Mouse (Mus musculus) liver, embryonic 15.5 days (tissue): ENCODE results near the gene Vav2. TPM values are rescaled to one million over a fixed set of nuclear protein-coding genes. Genes with fewer than 3 reads are reported as not detected.
A peak's percentile ranks its signal among the peaks of the same experiment; 100 is the strongest.

Experiments
- ATAC-seq: fragments of 200-750 bp; cut with Nextera tagmentation; 2 replicates; pipeline ENCODE4 v1.8.0; 2017; ENCODE audit warnings: moderate number of reproducible peaks, mild to moderate bottlenecking, moderate library complexity; ENCODE audit not compliant: insufficient read depth
- H3K27ac ChIP-seq: fragments of 300-500 bp; sonication (generic); replicated peaks from 2 replicates; pipeline ENCODE4 v1.5.1; 2015; ENCODE audit warnings: mild to moderate bottlenecking, inconsistent platforms
- H3K27me3 ChIP-seq: fragments of 300-500 bp; sonication (generic); 2 replicates; pipeline ENCODE4 v1.6.1; 2015; ENCODE audit warnings: mild to moderate bottlenecking, inconsistent platforms
- H3K36me3 ChIP-seq: fragments of 300-500 bp; sonication (generic); replicated peaks from 2 replicates; pipeline ENCODE4 v1.6.1; 2015; ENCODE audit warnings: moderate library complexity, mild to moderate bottlenecking, inconsistent platforms
- H3K4me1 ChIP-seq: fragments of 300-500 bp; sonication (generic); replicated peaks from 2 replicates; pipeline ENCODE4 v1.6.1; 2015; ENCODE audit warnings: inconsistent platforms
- H3K4me2 ChIP-seq: fragments of 300-500 bp; sonication (generic); 2 replicates; pipeline ENCODE4 v1.6.1; 2015; ENCODE audit warnings: moderate library complexity, mild to moderate bottlenecking, inconsistent platforms
- H3K4me3 ChIP-seq: fragments of 300-500 bp; sonication (generic); replicated peaks from 2 replicates; pipeline ENCODE4 v1.5.1; 2015; ENCODE audit warnings: mild to moderate bottlenecking, inconsistent platforms
- H3K9ac ChIP-seq: fragments of 300-500 bp; sonication (generic); 2 replicates; pipeline ENCODE4 v1.6.1; 2015; ENCODE audit warnings: moderate library complexity, mild to moderate bottlenecking, inconsistent platforms
- H3K9me3 ChIP-seq: fragments of 300-500 bp; sonication (generic); replicated peaks from 2 replicates; pipeline ENCODE4 v1.6.1; 2016; ENCODE audit warnings: inconsistent platforms
- WGBS: fragments of 180-500 bp; shearing (Covaris S2); methylation state at CpG from one replicate; pipeline ENCODE4 v1.1.7; 2015; ENCODE audit warnings: mixed read lengths; ENCODE audit not compliant: insufficient replicate concordance; 5-methylcytosine and 5-hydroxymethylcytosine counted together
- polyA plus RNA-seq: library from polyadenylated mRNA; unstranded; fragments of >200 nt; fragmentation: Nextera tagmentation; extraction: Ambion mirVana; gene quantifications from 2 replicates; pipeline ENCODE4 v1.2.1, GENCODE M21; 2015

Gene Vav2
- polyA plus RNA-seq, 1 experiment from 2014 or later, result 4.7 TPM

- Histone ChIP-seq H3K4me3 (peak within 1 kb of the TSS; percentile 63), H3K27me3 (no peaks in the 10 kb centered on the region), H3K9me3 (no peaks in the 10 kb centered on the region), H3K9ac (peak within 1 kb of the TSS; percentile 46), H3K4me2 (peak within 1 kb of the TSS; percentile 92), H3K27ac (0 out of 2 replicates have a peak within 1 kb of the TSS, but pooled peaks have one; percentile 14), H3K36me3 (peaks cover 23% of the 10 kb centered on the region), H3K4me1 (peaks cover 30% of the 10 kb centered on the region)
- WGBS, result 3% methylated on average over 36 of the region's 36 CpGs
- peak; percentile 81 for ATAC-seq
Observed at GRCm38 (mm10) chr2:27441767-27442707, 15.2 kb upstream of the Vav2 start, which contains the start of gene Brd3os. Gene Brd3os, plus strand, starts transcription at chr2:27442324.

GRCm38 (mm10) chr2:27438281-27438680, 11.4 kb upstream of the Vav2 start:
- H3K4me1 ChIP-seq, result peaks cover 28% of the 10 kb centered on the region
- H3K4me3 ChIP-seq, result no peak overlapping the region
- no peaks in the 10 kb centered on the region for H3K9me3 ChIP-seq
- no peak overlapping the region for H3K27ac ChIP-seq
- no peaks in the 10 kb centered on the region for H3K27me3 ChIP-seq
- no peak overlapping the region for H3K9ac ChIP-seq
- ATAC-seq, result no peak; the same call in 1 of the 2 replicates
- no peaks in the 10 kb centered on the region for H3K36me3 ChIP-seq
- 7% methylated on average over 11 of the region's 11 CpGs for WGBS
- H3K4me2 ChIP-seq, result no peak overlapping the region

- no peak for ATAC-seq
- no peaks in the 10 kb centered on the region for H3K9me3 ChIP-seq
- no peaks in the 10 kb centered on the region for H3K27me3 ChIP-seq
- 61% methylated on average over 1 of the region's 1 CpGs for WGBS
- H3K4me3 ChIP-seq, result no peak overlapping the region
- H3K27ac ChIP-seq, result no peak overlapping the region
- peaks cover 24% of the 10 kb centered on the region for H3K4me1 ChIP-seq
- H3K36me3 ChIP-seq, result no peaks in the 10 kb centered on the region
- no peak overlapping the region for H3K4me2 ChIP-seq
- no peak overlapping the region for H3K9ac ChIP-seq
Observed at GRCm38 (mm10) chr2:27437876-27438275, 11.0 kb upstream of the Vav2 start.

- no peak for ATAC-seq
- peaks cover 5% of the 10 kb centered on the region for H3K4me1 ChIP-seq
- no peak overlapping the region for H3K4me2 ChIP-seq
- peaks cover 5% of the 10 kb centered on the region for H3K27me3 ChIP-seq
- H3K4me3 ChIP-seq, result no peak overlapping the region
- no peak overlapping the region for H3K9ac ChIP-seq
- H3K27ac ChIP-seq, result no peak overlapping the region
- no peaks in the 10 kb centered on the region for H3K36me3 ChIP-seq
- 50% methylated on average over 2 of the region's 2 CpGs for whole genome bisulfite sequencing
- H3K9me3 ChIP-seq, result no peaks in the 10 kb centered on the region
Observed at GRCm38 (mm10) chr2:27432599-27432998, 5.8 kb upstream of the Vav2 start.

GRCm38 (mm10) chr2:27430621-27431020, 3.8 kb upstream of the Vav2 start:
- H3K9me3 ChIP-seq, result no peaks in the 10 kb centered on the region
- peaks cover 25% of the 10 kb centered on the region for H3K4me1 ChIP-seq
- ATAC-seq, result no peak
- no peaks in the 10 kb centered on the region for H3K36me3 ChIP-seq
- H3K4me3 ChIP-seq, result no peak overlapping the region
- H3K27me3 ChIP-seq, result peaks cover 24% of the 10 kb centered on the region
- no peak overlapping the region for H3K9ac ChIP-seq
- no peak overlapping the region for H3K27ac ChIP-seq
- H3K4me2 ChIP-seq, result no peak overlapping the region
- WGBS, result 79% methylated on average over 7 of the region's 7 CpGs

- H3K9me3 ChIP-seq, result no peaks in the 10 kb centered on the region
- H3K27me3 ChIP-seq, result peaks cover 49% of the 10 kb centered on the region
- H3K4me1 ChIP-seq, result peaks cover 47% of the 10 kb centered on the region
- H3K4me3 ChIP-seq, result no peak overlapping the region
- WGBS, result under 1% methylated on average over 4 of the region's 4 CpGs
- H3K9ac ChIP-seq, result no peak overlapping the region
- no peak overlapping the region for H3K27ac ChIP-seq
- H3K36me3 ChIP-seq, result no peaks in the 10 kb centered on the region
- H3K4me2 ChIP-seq, result peak overlapping the region; percentile 99; the same call in 1 of the 2 replicates
- ATAC-seq, result no peak
Observed at GRCm38 (mm10) chr2:27428071-27428470, 1.2 kb upstream of the Vav2 start.

- H3K9ac ChIP-seq, result peak overlapping the region; percentile 61
- H3K27ac ChIP-seq, result peak overlapping the region; percentile 78
- no peaks in the 10 kb centered on the region for H3K36me3 ChIP-seq
- peak overlapping the region; percentile 74 for H3K4me3 ChIP-seq
- H3K27me3 ChIP-seq, result peaks cover 52% of the 10 kb centered on the region
- no peaks in the 10 kb centered on the region for H3K9me3 ChIP-seq
- H3K4me1 ChIP-seq, result peaks cover 47% of the 10 kb centered on the region
- peak; percentile 73 for ATAC-seq
- WGBS, result under 1% methylated on average over 55 of the region's 64 CpGs
- peak overlapping the region; percentile 99 for H3K4me2 ChIP-seq
Observed at GRCm38 (mm10) chr2:27426406-27426854, 403 bp downstream of the Vav2 start.

GRCm38 (mm10) chr2:27425751-27426405, 955 bp downstream of the Vav2 start:
- Histone ChIP-seq H3K4me1 (peaks cover 47% of the 10 kb centered on the region), H3K27ac (peak overlapping the region; percentile 78; the same call in 1 of the 2 replicates), H3K9ac (peak overlapping the region; percentile 61), H3K4me3 (peak overlapping the region; percentile 74), H3K36me3 (no peaks in the 10 kb centered on the region), H3K9me3 (no peaks in the 10 kb centered on the region), H3K27me3 (peaks cover 52% of the 10 kb centered on the region), H3K4me2 (peak overlapping the region; percentile 99)
- under 1% methylated on average over 60 of the region's 60 CpGs for whole genome bisulfite sequencing
- no peak for ATAC-seq

- H3K27ac ChIP-seq, result no peak overlapping the region
- no peak overlapping the region for H3K9ac ChIP-seq
- H3K4me3 ChIP-seq, result peak overlapping the region; percentile 74
- H3K4me2 ChIP-seq, result peak overlapping the region; percentile 99
- 15% methylated on average over 20 of the region's 20 CpGs for WGBS
- no peak for ATAC-seq
- peaks cover 51% of the 10 kb centered on the region for H3K4me1 ChIP-seq
- H3K9me3 ChIP-seq, result no peaks in the 10 kb centered on the region
- H3K27me3 ChIP-seq, result peaks cover 52% of the 10 kb centered on the region
- no peaks in the 10 kb centered on the region for H3K36me3 ChIP-seq
Observed at GRCm38 (mm10) chr2:27425161-27425611, 1.6 kb downstream of the Vav2 start.

- H3K27me3 ChIP-seq, result peaks cover 52% of the 10 kb centered on the region
- H3K4me1 ChIP-seq, result peaks cover 67% of the 10 kb centered on the region
- H3K4me2 ChIP-seq, result no peak overlapping the region
- no peak overlapping the region for H3K9ac ChIP-seq
- no peak for ATAC-seq
- no peak overlapping the region for H3K4me3 ChIP-seq
- WGBS, result 72% methylated on average over 7 of the region's 7 CpGs
- no peak overlapping the region for H3K27ac ChIP-seq
- H3K36me3 ChIP-seq, result no peaks in the 10 kb centered on the region
- no peaks in the 10 kb centered on the region for H3K9me3 ChIP-seq
Observed at GRCm38 (mm10) chr2:27423596-27423995, 3.2 kb downstream of the Vav2 start.
